Mouse (Mus musculus) liver, adult 2 months (tissue): ENCODE results near the gene Slc5a10. TPM values are rescaled to one million over a fixed set of nuclear protein-coding genes. Genes with fewer than 3 reads are reported as not detected.

Source experiments
- DNase-seq: peaks from one replicate; pipeline ENCODE4 v3.0.0-alpha.2; 2011; ENCODE audit warnings: low read depth, low spot score; ENCODE audit errors: extremely low read depth
- H3K27ac ChIP-seq: fragments of 200-500 bp; replicated peaks from 2 replicates; pipeline ENCODE4 v1.5.1; 2012; ENCODE audit warnings: low read depth, mild to moderate bottlenecking, control low read depth, inconsistent platforms, low read length; ENCODE audit not compliant: insufficient read depth
- H3K27me3 ChIP-seq: fragments of 200-500 bp; 2 replicates; pipeline ENCODE4 v1.6.1; 2012; ENCODE audit warnings: mild to moderate bottlenecking, moderate library complexity, low read length, inconsistent platforms; ENCODE audit not compliant: control insufficient read depth, insufficient read depth
- H3K36me3 ChIP-seq: fragments of 200-500 bp; 2 replicates; pipeline ENCODE4 v1.6.1; 2012; ENCODE audit warnings: low read length, inconsistent platforms; ENCODE audit not compliant: control insufficient read depth, insufficient read depth
- H3K4me1 ChIP-seq: fragments of 200-500 bp; 2 replicates; pipeline ENCODE4 v1.6.1; 2011; ENCODE audit warnings: low read length; ENCODE audit not compliant: control insufficient read depth, insufficient read depth
- H3K4me3 ChIP-seq: fragments of 200-500 bp; 2 replicates; pipeline ENCODE4 v1.5.1; 2011; ENCODE audit warnings: low read depth, mild to moderate bottlenecking, control low read depth, low read length, moderate library complexity; ENCODE audit not compliant: insufficient read depth
- H3K79me2 ChIP-seq: fragments of 200-500 bp; 2 replicates; pipeline ENCODE4 v1.6.1; 2012; ENCODE audit warnings: inconsistent platforms, mild to moderate bottlenecking, low read length, moderate library complexity; ENCODE audit not compliant: control insufficient read depth, insufficient read depth
- H3K9ac ChIP-seq: fragments of 200-500 bp; 2 replicates; pipeline ENCODE4 v1.6.1; 2012; ENCODE audit warnings: low read depth, mild to moderate bottlenecking, control low read depth, inconsistent platforms, low read length
- CTCF ChIP-seq: fragments of 200-500 bp; IDR thresholded peaks from 2 replicates; pipeline ENCODE4 v1.5.1; 2011; ENCODE audit warnings: low read depth, low read length, control low read depth
- POLR2A ChIP-seq: fragments of 200-500 bp; IDR thresholded peaks from 2 replicates; pipeline ENCODE4 v1.6.1; 2011; ENCODE audit warnings: low read length, control low read depth; ENCODE audit not compliant: insufficient read depth; ENCODE audit errors: extremely low read depth
- WGBS: fragments of 180-500 bp; shearing (Covaris S2); methylation state at CpG from one replicate; pipeline ENCODE4 v1.1.7; 2018; 5-methylcytosine and 5-hydroxymethylcytosine counted together
- polyA plus RNA-seq: library from polyadenylated mRNA; depleted of rRNA; stranded (reverse); fragments of >200 nt; gene quantifications from 2 replicates; pipeline ENCODE4 v1.2.3, GENCODE M21; 2012
- total RNA-seq: library from RNA; depleted of rRNA; stranded (reverse); fragments of >200 nt; gene quantifications from 2 replicates; pipeline ENCODE4 v1.2.3, GENCODE M21; 2014

Slc5a10 gene
- total and polyA plus RNA-seq, 2 experiments: not detected

DNA sequence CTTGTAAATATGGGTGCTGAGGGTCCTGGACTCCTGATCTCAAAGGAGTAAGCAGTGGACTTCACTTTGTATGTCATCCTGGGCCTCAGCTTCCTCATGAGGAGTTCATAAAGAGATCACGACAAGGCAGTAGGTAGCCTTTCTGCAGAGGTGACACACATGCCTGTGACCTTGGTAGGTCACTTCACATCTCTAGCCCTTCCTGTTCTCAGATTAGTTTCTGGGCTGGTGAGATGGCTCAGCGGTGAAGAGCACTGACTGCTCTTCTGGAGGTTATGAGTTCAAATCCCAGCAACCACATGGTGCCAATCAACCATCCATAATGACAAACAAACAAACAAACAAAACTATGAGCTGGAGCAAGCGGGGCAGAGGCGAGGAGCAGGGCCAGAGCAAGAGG is 42.9 kb downstream of the Slc5a10 start:
- Histone ChIP-seq H3K4me1 (no peaks in the 10 kb centered on the region), H3K36me3 (no peaks in the 10 kb centered on the region), H3K79me2 (no peaks in the 10 kb centered on the region), H3K4me3 (no peak overlapping the region), H3K9ac (no peak overlapping the region), H3K27me3 (no peaks in the 10 kb centered on the region), H3K27ac (no peak overlapping the region)
- no peak for DNase-seq
- TF ChIP-seq POLR2A (no peak), CTCF (no peak)
- 83% methylated on average over 4 of the region's 4 CpGs for WGBS

DNA sequence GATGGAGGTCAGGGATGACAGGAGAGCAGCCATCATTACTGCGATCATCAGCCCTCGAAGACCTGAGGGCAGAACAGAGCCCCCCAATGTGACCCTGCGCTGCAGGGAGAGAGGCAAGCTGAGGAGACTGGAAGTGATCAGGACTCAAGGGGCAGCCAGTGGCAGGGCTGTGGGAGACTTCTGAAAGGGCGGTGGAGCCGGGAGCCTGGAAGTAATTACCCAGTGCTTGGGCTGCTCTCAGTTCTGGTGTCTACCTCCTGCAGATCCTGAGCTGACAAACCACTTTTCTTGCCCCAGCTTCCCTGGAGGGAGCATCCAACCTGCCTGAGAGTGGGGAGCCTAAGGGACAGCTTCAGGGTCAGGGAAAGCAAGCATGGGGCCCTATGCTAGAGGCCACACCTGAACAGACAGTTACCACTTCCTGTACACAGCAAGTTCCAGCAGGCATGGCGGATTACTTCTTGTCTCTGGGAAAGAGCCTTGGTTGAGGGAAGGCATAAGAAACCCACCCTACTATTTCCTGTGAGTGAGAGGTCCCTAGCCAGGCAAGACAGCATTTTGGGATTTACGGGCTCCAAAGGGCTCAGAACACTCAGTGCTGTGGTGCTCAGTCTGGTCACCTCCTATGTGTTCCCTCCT is 44.3 kb downstream of the Slc5a10 start:
- Histone ChIP-seq H3K4me1 (no peaks in the 10 kb centered on the region), H3K27ac (no peak overlapping the region), H3K27me3 (no peaks in the 10 kb centered on the region), H3K9ac (no peak overlapping the region), H3K4me3 (no peak overlapping the region), H3K36me3 (no peaks in the 10 kb centered on the region), H3K79me2 (no peaks in the 10 kb centered on the region)
- TF ChIP-seq POLR2A: no peak
- no peak for TF ChIP-seq CTCF
- 95% methylated on average over 7 of the region's 7 CpGs for WGBS
- DNase-seq: no peak

DNA sequence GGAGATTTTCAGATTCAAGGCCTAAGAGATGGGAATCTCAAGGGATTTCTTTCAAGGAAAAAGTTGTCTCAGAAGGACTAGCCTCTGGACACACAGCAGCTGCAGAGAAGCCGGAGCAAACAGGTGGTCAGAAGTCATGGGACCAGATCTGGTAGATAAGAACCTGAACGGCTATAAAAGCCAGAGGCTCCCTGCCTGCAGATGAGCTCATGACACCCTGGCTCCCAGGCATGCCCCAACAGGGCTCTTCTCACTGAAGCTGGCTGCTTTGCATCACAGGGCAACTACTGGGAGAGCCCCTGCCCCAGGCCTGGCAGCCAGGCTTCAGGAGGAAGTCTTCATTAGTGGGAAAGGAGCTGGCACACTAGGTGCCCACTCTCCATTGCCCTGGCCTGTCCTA is 45.3 kb downstream of the Slc5a10 start:
- Histone ChIP-seq H3K79me2 (no peaks in the 10 kb centered on the region), H3K9ac (no peak overlapping the region), H3K4me1 (no peaks in the 10 kb centered on the region), H3K36me3 (no peaks in the 10 kb centered on the region), H3K27me3 (no peaks in the 10 kb centered on the region), H3K4me3 (no peak overlapping the region), H3K27ac (no peak overlapping the region)
- TF ChIP-seq CTCF (no peak), POLR2A (no peak)
- DNase-seq: no peak
- WGBS: 72% methylated on average over 2 of the region's 2 CpGs

DNA sequence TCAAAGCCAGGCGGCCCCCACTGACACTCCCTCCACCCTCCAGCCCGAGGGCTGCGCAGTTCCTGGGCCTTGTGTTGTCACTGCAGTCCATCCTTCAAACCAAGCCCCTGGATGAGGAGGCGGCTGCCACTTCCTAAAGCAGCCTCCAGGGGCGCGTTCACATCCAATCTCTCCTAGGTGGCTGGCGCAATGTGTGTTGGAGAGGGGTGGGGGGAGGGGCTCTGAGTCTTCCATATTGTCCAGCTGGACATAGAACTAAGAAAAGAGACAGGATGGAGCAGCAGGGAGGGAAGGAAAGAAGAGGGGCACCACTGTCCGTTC is 45.8 kb downstream of the Slc5a10 start:
- H3K79me2 ChIP-seq: no peaks in the 10 kb centered on the region
- H3K9ac ChIP-seq: no peak overlapping the region
- H3K27me3 ChIP-seq: no peaks in the 10 kb centered on the region

DNA sequence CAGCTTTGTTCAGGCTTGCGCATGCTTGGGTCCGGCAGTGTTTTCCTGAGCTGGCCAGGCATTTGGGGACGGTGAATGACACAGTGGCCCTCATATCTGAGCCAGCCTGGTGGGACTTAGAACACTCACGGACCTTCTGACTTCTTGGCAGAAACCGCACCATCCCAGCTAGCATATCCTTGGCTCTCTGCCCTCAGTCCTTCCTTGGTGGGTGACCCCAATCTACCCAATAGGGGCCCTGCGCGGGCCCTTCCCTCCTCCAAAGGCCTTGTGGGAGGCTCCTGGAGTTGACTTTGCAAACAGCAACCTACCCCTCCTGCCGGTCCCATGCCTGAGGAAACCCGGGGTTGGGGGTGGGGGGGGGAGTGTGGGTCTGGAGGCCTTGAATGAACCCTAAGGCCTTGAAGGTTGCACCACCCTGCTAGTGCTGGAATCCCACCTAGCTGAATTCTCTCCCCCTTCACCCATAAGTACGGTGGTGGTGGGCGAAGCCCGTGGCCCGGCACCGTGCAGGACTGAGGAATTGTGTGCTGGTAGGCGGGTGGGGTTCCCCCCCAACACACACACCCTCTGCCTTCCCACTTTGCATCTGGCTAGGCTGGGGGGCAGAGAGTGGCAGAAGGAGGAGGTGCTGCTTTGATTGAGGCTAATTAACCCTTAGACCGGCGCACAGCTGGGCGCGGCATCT is 46.3 kb downstream of the Slc5a10 start:
- H3K9ac ChIP-seq: no peak overlapping the region
- H3K36me3 ChIP-seq: no peaks in the 10 kb centered on the region
- no peak overlapping the region for H3K27ac ChIP-seq
- H3K27me3 ChIP-seq: no peaks in the 10 kb centered on the region
- H3K4me3 ChIP-seq: no peak overlapping the region
- H3K79me2 ChIP-seq: no peaks in the 10 kb centered on the region
- H3K4me1 ChIP-seq: no peaks in the 10 kb centered on the region
- DNase-seq: no peak
- no peak for TF ChIP-seq POLR2A
- TF ChIP-seq CTCF: no peak
- 52% methylated on average over 19 of the region's 19 CpGs for WGBS

More for the DNA sequence above, 45.8 kb downstream of the Slc5a10 start:
- TF ChIP-seq CTCF: peak; percentile 32; the same call in 1 of the 2 replicates
- TF ChIP-seq POLR2A: no peak
- no peak overlapping the region for H3K4me3 ChIP-seq
- DNase-seq: no peak
- H3K36me3 ChIP-seq: no peaks in the 10 kb centered on the region
- no peaks in the 10 kb centered on the region for H3K4me1 ChIP-seq
- WGBS: 44% methylated on average over 8 of the region's 8 CpGs
- no peak overlapping the region for H3K27ac ChIP-seq

DNA sequence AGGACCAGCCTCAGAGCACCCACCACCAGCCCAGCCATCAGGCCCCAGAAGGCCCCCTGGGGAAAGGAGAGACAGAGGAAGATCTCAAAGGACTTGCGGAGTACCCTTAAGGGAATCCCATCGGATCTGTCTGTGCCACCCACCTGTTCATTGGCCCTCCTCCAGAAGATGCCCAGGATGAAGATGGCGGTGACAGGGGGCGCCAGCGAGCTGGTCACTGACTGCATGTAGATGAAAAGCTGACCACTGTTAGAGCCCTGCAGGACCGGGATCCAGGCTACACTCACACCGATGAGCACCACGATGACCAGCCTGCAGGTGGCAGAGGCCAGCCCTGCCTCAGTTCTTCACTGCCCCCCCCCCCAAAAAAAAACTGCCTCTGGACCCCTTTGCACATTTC is 46.9 kb downstream of the Slc5a10 start:
- no peak for DNase-seq
- Histone ChIP-seq H3K36me3 (no peaks in the 10 kb centered on the region), H3K4me3 (no peak overlapping the region), H3K27ac (no peak overlapping the region), H3K79me2 (no peaks in the 10 kb centered on the region), H3K9ac (no peak overlapping the region), H3K27me3 (no peaks in the 10 kb centered on the region), H3K4me1 (no peaks in the 10 kb centered on the region)
- WGBS: 44% methylated on average over 8 of the region's 8 CpGs
- TF ChIP-seq CTCF: peak; percentile 65
- no peak for TF ChIP-seq POLR2A
